Mouse (Mus musculus): Measurements from ENCODE around the gene Cs.

GRCm38 (mm10) chr10:128370601-128371000 lies 33.1 kb downstream of the Cs start:
- TF ChIP-seq CTCF (IDR thresholded peaks at IDR 0.05; ENCODE audit: insufficient read depth, low read length) (no peak), POLR2A (IDR thresholded peaks at IDR 0.05; ENCODE audit: borderline replicate concordance, extremely low read depth, low read depth, low read length) (no peak)
